Mouse (Mus musculus) midbrain, postnatal 0 days (tissue): ENCODE data around the gene Sox5. TPM values are rescaled to one million over a fixed set of nuclear protein-coding genes. Genes with fewer than 3 reads are reported as not detected.

Experiments used
- ATAC-seq: fragments of 200-750 bp; cut with Nextera tagmentation; 2 replicates; pipeline ENCODE4 v1.8.0; 2017; ENCODE audit warnings: moderate number of reproducible peaks, mild to moderate bottlenecking, moderate TSS enrichment, moderate library complexity; ENCODE audit not compliant: low FRiP score
- DNase-seq: peaks from one replicate; pipeline ENCODE4 v3.0.0-alpha.2; 2015; ENCODE audit warnings: low spot score
- H3K27ac ChIP-seq: fragments of 300-500 bp; sonication (generic); 2 replicates; pipeline ENCODE4 v1.5.1; 2014; ENCODE audit warnings: low read depth, mild to moderate bottlenecking, low read length, mixed read lengths
- H3K27me3 ChIP-seq: fragments of 300-500 bp; sonication (generic); 2 replicates; pipeline ENCODE4 v1.6.1; 2014; ENCODE audit warnings: low read length, control low read depth, mixed read lengths; ENCODE audit not compliant: insufficient read depth
- H3K36me3 ChIP-seq: fragments of 300-500 bp; sonication (generic); 2 replicates; pipeline ENCODE4 v1.6.1; 2014; ENCODE audit warnings: low read length, control low read depth, mixed read lengths; ENCODE audit not compliant: insufficient read depth
- H3K4me1 ChIP-seq: fragments of 300-500 bp; sonication (generic); 2 replicates; pipeline ENCODE4 v1.6.1; 2014; ENCODE audit warnings: mild to moderate bottlenecking, control low read depth, antibody characterized with exemption, low read length, mixed read lengths; ENCODE audit not compliant: insufficient read depth
- H3K4me2 ChIP-seq: fragments of 300-500 bp; sonication (generic); 2 replicates; pipeline ENCODE4 v1.6.1; 2014; ENCODE audit warnings: low read depth, mild to moderate bottlenecking, low read length, mixed read lengths; ENCODE audit not compliant: poor library complexity, severe bottlenecking
- H3K4me3 ChIP-seq: fragments of 300-500 bp; sonication (generic); 2 replicates; pipeline ENCODE4 v1.5.1; 2014; ENCODE audit warnings: low read depth, mild to moderate bottlenecking, low read length, moderate library complexity
- H3K9ac ChIP-seq: fragments of 300-500 bp; sonication (generic); replicated peaks from 2 replicates; pipeline ENCODE4 v1.6.1; 2014; ENCODE audit warnings: mild to moderate bottlenecking, low read length, moderate library complexity, mixed read lengths; ENCODE audit not compliant: poor library complexity, severe bottlenecking
- H3K9me3 ChIP-seq: fragments of 300-500 bp; sonication (generic); 2 replicates; pipeline ENCODE4 v1.6.1; 2016; ENCODE audit warnings: low read length, control low read depth
- CTCF ChIP-seq: IDR thresholded peaks from 2 replicates; pipeline ENCODE4 v1.5.1; 2016; ENCODE audit warnings: antibody characterized with exemption, mild to moderate bottlenecking
- WGBS: fragments of 180-500 bp; shearing (Covaris S2); extraction: QIAGEN DNeasy Blood & Tissue Kit; methylation state at CpG from one replicate; pipeline ENCODE4 v1.1.7; 2014; 5-methylcytosine and 5-hydroxymethylcytosine counted together
- polyA plus RNA-seq: library from polyadenylated mRNA; unstranded; fragments of >200 nt; fragmentation: Nextera tagmentation; extraction: Ambion mirVana; gene quantifications from 2 replicates; pipeline ENCODE4 v1.2.1, GENCODE M21; 2015
- total RNA-seq: library from RNA; depleted of rRNA; stranded (reverse); fragments of >200 nt; gene quantifications from 2 replicates; pipeline ENCODE4 v1.2.3, GENCODE M21; 2014

The Sox5 gene
- total and polyA plus RNA-seq, 2 experiments from 2014 or later, result 11.3 to 25.0 TPM

DNA sequence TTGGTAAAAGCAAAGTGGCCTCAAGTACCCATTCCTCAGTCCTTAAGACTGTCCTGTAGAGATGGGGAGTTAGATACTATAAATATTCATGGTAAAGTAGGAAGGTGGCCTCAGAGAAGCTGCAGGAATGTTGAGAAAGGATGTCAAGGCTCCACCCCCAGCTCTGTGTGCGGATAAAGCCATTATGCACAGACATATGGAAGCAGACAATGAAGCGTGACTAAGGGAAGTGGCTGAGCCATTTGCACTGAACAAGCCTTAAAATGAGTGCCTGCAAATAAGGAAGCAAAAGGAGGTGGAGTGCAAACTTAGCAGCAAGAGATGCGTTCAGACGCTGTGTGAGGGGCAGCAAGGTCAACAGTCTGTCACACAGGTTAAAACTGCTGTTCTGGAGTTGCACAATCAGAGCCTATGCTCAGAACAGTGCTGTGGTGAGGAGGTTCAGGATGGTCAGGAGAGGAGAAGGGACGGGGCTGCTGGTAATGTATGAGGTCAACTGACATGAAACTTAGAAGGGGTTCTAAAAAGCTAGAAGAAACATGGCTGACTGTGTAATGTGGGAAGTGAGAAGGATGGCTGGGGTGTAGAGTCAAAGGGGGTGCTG lies 35.7 kb upstream of the Sox5 start:
- Histone ChIP-seq H3K4me3 (no peak overlapping the region), H3K4me1 (no peaks in the 10 kb centered on the region), H3K36me3 (no peaks in the 10 kb centered on the region), H3K9me3 (no peaks in the 10 kb centered on the region), H3K27ac (no peak overlapping the region), H3K9ac (no peak overlapping the region), H3K4me2 (no peak overlapping the region), H3K27me3 (no peaks in the 10 kb centered on the region)
- DNase-seq, result no peak
- no peak for ATAC-seq
- WGBS, result 51% methylated on average over 5 of the region's 5 CpGs
- no peak for TF ChIP-seq CTCF

DNA sequence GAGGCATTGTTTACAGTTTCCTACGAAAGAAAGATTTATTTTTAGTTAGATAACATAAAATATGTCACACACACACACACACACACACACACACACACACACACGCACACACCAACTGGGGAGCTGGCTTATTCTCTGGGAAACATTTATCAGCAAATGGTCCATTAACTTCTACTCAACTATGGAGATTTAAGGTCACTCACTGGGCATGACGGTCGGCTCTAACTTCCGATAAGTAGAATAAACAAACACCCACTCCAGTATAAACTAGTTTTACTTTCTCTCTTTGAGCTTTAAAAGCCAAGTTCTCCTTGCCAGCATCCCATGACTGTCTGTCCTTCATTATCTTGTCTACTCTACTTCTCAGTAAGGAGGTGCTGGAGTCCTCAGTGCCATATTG lies 33.8 kb upstream of the Sox5 start:
- H3K4me3 ChIP-seq, result no peak overlapping the region
- H3K27me3 ChIP-seq, result no peaks in the 10 kb centered on the region
- no peak overlapping the region for H3K4me2 ChIP-seq
- no peaks in the 10 kb centered on the region for H3K4me1 ChIP-seq
- no peak for TF ChIP-seq CTCF
- no peaks in the 10 kb centered on the region for H3K36me3 ChIP-seq
- WGBS, result 85% methylated on average over 5 of the region's 5 CpGs
- ATAC-seq (no peak), DNase-seq (no peak)
- H3K9ac ChIP-seq, result no peak overlapping the region
- no peaks in the 10 kb centered on the region for H3K9me3 ChIP-seq
- no peak overlapping the region for H3K27ac ChIP-seq

DNA sequence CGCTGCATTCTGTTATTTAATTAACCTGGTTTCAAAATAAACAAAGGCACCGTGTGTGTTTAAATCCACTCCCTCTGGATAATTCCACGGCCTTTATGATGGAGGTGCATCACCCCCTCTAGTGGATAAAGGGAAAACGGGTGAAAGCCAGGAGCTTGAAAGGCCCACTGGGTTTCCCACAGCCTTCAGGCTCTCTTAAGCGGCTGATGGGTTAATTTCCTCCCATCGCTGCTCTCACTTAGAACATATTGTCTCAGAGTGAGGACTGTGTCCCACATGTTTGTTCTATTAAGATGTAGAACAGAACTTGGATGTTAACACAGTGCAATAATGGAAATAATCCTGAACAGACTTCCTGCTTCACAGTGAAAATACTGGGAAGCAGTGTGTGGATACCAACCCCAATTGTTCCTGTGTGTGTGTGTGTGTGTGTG lies 33.2 kb upstream of the Sox5 start:
- WGBS, result 7% methylated on average over 6 of the region's 6 CpGs
- H3K9me3 ChIP-seq, result no peaks in the 10 kb centered on the region
- H3K27ac ChIP-seq, result no peak overlapping the region
- no peaks in the 10 kb centered on the region for H3K36me3 ChIP-seq
- no peaks in the 10 kb centered on the region for H3K4me1 ChIP-seq
- H3K4me3 ChIP-seq, result no peak overlapping the region
- H3K27me3 ChIP-seq, result no peaks in the 10 kb centered on the region
- peak; percentile 87 for TF ChIP-seq CTCF
- 0 out of 2 replicates have a peak, but pooled peaks have one; percentile 41 for ATAC-seq
- H3K9ac ChIP-seq, result no peak overlapping the region
- H3K4me2 ChIP-seq, result 0 out of 2 replicates have a peak overlapping the region, but pooled peaks have one; percentile 3
- DNase-seq, result peak; percentile 86

DNA sequence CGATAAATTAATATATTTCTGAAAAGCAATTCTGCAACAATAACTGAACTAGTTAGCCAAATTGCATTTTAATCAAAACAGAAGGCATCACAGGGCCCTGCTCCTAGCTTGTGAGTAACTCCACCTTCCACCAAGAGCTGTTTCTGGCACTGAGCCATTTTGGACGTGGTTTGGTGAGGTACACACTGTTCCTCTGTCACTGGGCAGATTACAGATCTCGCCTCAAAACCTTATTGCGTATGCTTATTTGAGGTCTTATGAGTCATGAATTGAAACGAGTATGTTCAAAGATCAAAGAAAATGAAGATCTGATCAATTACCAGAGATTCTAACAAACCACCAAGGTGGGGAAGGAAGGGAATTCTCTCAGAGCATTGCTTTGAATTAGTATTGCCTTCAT lies 22.5 kb upstream of the Sox5 start:
- TF ChIP-seq CTCF, result no peak
- DNase-seq, result no peak
- Histone ChIP-seq H3K9me3 (no peaks in the 10 kb centered on the region), H3K9ac (no peak overlapping the region), H3K4me2 (no peak overlapping the region), H3K4me3 (no peak overlapping the region), H3K27ac (no peak overlapping the region), H3K4me1 (no peaks in the 10 kb centered on the region), H3K27me3 (no peaks in the 10 kb centered on the region), H3K36me3 (no peaks in the 10 kb centered on the region)
- WGBS, result 73% methylated on average over 5 of the region's 5 CpGs
- no peak for ATAC-seq

DNA sequence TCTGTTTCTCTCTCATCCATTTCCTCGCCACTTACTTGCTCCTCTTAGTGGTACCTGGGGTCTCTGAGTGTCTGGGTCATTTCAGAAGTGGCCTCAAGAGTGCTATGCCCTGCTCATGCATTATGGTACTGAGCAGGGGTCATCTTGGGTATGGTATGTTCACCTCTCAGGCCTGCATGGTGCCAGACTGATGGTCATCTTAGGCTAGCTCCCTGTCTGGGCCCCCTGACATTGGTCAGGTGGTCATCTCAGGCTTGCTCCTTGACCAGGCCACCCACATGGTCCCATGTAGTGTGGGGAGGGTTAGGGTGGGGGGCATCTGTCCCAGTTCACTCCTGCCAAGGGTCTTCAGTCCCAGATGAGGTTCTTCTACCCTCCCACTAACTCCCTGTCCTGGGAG lies 21.3 kb upstream of the Sox5 start:
- TF ChIP-seq CTCF, result no peak
- Histone ChIP-seq H3K4me2 (no peak overlapping the region), H3K9ac (no peak overlapping the region), H3K4me3 (no peak overlapping the region), H3K27ac (no peak overlapping the region), H3K4me1 (no peaks in the 10 kb centered on the region), H3K9me3 (no peaks in the 10 kb centered on the region), H3K36me3 (no peaks in the 10 kb centered on the region), H3K27me3 (no peaks in the 10 kb centered on the region)
- no peak for DNase-seq
- 91% methylated on average over 1 of the region's 1 CpGs for WGBS
- no peak for ATAC-seq

DNA sequence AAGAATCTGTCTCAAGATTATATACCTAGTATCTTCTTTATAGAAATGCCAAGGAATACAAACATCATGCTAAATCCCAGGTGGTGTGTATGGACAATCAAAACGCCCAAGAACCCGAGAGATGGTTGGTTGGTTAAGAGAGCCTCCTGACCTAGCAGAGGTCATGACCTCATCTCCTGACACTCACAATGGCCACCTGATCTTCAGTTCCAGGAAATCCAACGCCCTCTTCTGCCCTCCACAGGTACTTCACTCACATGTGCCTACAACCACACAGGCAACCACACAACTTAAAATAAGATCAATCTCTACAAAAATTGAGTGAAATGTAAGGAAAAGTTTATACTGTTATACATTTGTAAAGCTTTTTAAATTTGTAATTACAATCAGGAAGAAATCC lies 12.6 kb upstream of the Sox5 start:
- Histone ChIP-seq H3K4me2 (no peak overlapping the region), H3K27me3 (no peaks in the 10 kb centered on the region), H3K27ac (no peak overlapping the region), H3K36me3 (no peaks in the 10 kb centered on the region), H3K4me1 (no peaks in the 10 kb centered on the region), H3K4me3 (no peak overlapping the region), H3K9me3 (no peaks in the 10 kb centered on the region), H3K9ac (no peak overlapping the region)
- TF ChIP-seq CTCF, result no peak
- WGBS, result 84% methylated on average over 3 of the region's 3 CpGs
- DNase-seq (no peak), ATAC-seq (no peak)
